Mouse (Mus musculus): ENCODE results near the gene Mogat1. TPM values are rescaled to one million over a fixed set of nuclear protein-coding genes. Genes with fewer than 3 reads are reported as not detected.

The Mogat1 gene
- total RNA-seq, 2 experiments from 2014 or later, result not detected

Other genes with a start within 250 kb of the Mogat1 start
- gene Sgpp2, start 200.6 kb upstream of the Mogat1 start, total RNA-seq (2021), result under 1 TPM in 1 of 2 experiments, not detected in 1; 0.05 TPM
- gene Farsb, start 22.1 kb upstream of the Mogat1 start, total RNA-seq (2021), result 10 to 100 TPM; 47.6 to 48.3 TPM
- not detected for gene BC035947, start 1.2 kb downstream of the Mogat1 start, total RNA-seq (2021)
- gene Acsl3, start 146.8 kb downstream of the Mogat1 start, total RNA-seq (2021), result 1 to 10 TPM; 6.4 to 7.6 TPM
- gene Utp14b, start 147.0 kb downstream of the Mogat1 start, total RNA-seq (2021), result 1 to 10 TPM; 1.7 TPM

Data from heart, postnatal 14 days (tissue).